Mouse (Mus musculus) heart, postnatal 0 days (tissue): ENCODE measurements at regions not wholly inside any gene's neighbourhood (a gene's known extent, or its start where the extent isn't known, plus 50 kb on each side); places are given as distances from the start of the nearest gene placed in this dataset.

ENCODE experiments used
- CTCF ChIP-seq: IDR thresholded peaks from 2 replicates; pipeline ENCODE4 v1.5.1; 2016; ENCODE audit warnings: antibody characterized with exemption, control low read depth, low read depth
- EP300 ChIP-seq: IDR thresholded peaks from 2 replicates; pipeline ENCODE4 v1.6.1; 2016; ENCODE audit warnings: antibody characterized with exemption, low read depth

DNA sequence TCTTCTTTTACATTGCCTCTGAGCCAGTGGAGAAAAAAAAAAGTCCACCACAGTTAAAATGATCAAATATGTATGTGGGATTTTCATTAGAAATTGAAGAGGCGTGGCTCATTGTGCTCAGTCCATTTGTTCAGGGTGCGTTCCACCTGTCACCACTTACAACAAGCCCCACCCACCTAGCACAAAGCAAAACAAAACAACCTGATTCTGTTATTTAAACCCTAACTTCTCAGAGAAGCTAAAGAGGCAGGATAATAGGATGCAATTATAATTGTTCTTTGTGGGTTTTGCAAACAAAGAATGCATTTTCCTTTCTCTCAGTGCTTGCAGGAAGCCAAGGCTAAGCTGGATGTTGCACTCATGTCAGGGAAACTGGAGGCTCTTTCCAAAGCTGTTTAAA lies 271.8 kb downstream of the Tgfb2 start:
- TF ChIP-seq EP300 (no peak), CTCF (no peak)
